Mouse (Mus musculus): ENCODE measurements around the gene Fblim1.
"Not testable (repeated sequence)": the region's sequence is repeated elsewhere in the genome, so short reads cannot be mapped to it uniquely, and the experiment has no call there.

- TF ChIP-seq EP300, CTCF (IDR thresholded peaks at IDR 0.05; ENCODE audit: low read depth): not testable (repeated sequence)
These were observed 49.7 kb downstream of the Fblim1 start for GRCm38 (mm10) chr4:141556163-141556562.

Measured in liver, postnatal 0 days (tissue).